Mouse (Mus musculus): Measurements from ENCODE around the gene Pi16.

Pi16 gene

DNA sequence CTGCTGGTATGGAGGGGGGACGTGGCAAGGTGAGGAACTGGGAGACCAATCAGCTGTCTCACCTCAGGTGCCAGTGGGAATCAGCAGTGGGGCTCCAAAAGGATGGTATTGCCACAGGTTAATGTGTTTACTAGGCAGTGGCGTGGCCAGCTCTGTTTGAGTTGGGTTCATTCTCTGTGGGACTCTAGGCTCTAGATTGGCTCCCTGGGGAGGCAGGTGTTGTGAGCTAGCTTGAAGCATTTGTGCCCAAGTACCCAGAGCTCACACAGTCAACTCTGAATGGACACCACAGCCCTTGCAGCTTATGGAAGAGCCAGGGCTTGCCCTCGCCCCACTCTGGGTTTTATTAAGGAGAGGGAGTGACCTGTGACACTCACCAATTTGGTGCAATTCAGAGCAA lies 13.6 kb upstream of the Pi16 start:
- no peak for DNase-seq (ENCODE audit: low read depth, low spot score)

DNA sequence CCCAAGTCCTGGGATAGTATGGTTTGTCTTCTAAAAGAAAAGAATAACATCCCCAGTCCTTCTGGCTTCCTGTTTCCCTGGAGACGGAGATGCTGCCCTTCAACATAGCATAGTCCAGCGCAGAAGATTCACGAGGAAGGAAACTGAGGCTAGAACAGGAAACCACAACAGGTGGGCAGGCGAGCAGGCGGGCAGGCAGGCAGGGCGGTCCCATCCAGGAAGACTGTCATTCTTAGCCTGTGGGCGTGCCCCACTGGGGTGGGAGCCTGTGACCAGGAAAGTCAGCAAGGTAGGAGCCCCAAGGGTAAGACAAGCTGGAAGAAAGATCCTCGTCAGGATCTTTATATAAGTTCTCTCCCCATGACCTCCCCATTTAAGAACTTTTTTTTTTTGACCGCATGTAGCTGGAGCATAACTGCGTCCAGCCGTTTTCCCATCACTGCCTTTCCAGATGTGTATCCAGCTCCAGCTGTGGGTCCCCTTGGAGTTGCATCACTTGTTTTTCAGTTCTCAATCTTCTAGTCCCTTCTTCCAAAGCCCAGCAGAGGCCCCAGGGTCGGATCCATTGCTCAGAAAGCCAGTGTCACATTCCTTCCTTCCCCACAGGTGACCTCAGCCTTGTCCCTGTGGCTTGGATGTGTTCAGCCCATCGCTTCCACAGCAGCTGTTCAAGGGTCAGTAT lies 13.0 kb upstream of the Pi16 start:
- DNase-seq (ENCODE audit: low read depth, low spot score): no peak

DNA sequence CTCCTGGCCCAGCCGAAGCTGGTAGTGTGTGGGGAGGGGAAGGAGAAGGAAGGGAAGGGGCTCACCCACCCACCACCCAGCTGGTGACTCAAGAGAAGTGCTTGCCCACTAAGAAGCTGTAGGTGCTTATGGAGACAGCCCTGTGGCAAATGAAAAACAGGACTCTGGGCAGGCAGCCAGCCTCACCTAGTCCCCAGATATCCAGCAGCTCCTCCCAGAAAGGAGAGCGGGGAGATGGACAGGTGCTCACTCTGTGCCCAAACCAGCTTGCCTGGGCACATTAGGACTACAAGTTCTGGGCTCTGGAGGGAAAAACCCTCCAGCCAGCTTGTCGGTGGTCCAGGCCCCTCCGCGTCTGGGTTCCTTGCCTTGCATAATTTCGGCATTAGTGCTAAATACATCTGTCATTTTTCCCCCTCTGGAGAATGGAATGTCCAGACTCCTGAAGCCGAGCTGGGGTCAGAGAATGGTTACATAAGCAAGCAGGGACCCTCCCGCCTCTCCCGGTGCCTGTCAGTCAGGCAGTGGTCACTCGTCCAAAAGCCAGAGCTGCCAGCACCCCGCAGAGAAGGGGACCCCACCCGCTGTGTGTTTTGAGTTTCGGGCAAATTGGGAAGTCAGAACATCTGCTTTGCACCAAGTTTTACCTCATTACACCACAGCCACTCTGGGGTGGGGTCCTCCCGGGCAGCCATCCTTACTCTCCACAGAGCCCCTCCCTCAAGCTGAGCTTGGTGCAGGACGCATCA lies 12.2 kb upstream of the Pi16 start:
- no peak for DNase-seq (ENCODE audit: low read depth, low spot score)

DNA sequence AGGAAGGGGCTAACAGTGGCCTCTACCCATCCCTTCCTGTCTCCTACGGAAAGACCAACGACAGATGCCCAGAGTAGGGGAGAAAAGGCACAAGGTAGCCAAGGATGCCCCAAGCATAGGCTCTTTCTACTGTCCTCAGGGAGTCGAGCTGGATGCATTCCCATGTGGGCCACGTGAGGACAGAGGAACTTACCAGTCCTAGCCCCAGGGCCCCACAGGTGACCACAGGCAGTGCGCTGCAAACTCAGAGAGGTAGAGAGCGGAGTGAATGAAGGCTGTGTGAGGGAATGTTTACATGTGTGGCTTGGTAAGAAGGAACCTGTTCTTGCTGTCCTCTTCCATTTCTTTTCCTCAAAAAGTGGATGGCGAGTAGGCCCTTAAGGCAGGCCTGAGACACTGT lies 11.6 kb upstream of the Pi16 start:
- no peak for DNase-seq (ENCODE audit: low read depth, low spot score)

DNA sequence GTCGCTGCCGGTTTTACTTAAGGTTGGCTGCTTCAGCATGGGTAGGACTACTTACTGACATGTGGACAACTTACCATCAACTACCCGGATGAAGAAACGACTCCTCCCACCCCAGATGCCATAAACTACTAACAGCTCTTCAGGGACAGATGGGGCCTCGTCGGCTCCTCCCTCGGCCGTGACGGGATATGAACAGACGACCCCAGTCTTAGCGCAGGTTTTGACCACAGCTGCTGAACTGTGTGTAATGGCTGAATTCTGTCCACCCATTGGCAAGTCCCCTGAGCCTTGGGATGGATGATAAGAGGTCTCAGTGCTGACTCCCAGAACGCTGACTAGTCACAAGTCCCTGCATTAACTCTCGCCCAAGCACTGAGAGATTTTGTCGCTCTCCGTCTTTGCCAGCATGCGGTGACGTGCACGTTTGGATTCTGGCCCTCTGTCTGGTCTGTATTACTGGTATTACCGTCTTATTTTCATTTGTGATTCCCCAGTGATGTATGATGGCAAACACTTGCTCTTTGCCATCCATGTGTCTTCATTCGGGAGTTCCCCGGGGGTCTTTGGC lies 7.3 kb upstream of the Pi16 start:
- DNase-seq (ENCODE audit: low read depth, low spot score): no peak

DNA sequence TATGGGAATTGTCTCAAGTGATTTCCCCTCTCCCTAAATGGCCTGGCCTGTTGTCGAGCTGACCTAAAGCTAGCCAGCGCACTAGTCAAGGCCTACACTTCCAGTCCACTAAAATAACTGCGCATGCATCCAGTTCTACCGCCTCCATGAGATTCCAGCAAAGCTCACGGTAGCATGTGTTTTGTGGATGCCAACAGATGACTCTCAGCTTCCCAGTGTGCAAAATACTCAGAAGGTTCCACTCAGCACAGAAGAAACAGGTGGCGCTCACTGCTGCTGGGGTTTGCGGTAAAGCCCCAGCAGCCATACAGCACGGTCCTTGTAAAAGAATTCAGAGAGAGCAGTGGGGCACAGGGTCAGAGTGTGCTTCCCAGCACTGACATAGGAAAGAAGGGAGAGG lies 5.9 kb upstream of the Pi16 start:
- DNase-seq (ENCODE audit: low read depth, low spot score): no peak

DNA sequence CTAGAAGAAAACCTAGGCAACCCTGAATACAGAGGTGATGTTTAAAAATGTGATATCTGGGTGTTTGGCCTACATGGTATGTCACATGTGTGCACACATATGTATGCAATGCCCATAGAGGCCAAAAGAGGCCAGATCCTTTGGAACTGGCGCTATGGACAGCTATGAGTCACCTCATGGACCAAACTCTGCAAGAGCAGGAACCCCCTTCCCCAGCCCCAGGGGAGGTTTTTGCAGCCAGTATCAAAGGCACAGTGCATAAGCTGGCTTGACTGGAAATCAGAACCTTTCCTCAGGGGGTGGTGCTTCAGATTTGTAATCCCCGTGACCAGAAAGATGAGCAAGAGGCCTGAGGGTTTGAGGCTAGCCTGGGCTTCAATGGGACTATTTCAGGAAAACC lies 5.4 kb upstream of the Pi16 start:
- DNase-seq (ENCODE audit: low read depth, low spot score): no peak

DNA sequence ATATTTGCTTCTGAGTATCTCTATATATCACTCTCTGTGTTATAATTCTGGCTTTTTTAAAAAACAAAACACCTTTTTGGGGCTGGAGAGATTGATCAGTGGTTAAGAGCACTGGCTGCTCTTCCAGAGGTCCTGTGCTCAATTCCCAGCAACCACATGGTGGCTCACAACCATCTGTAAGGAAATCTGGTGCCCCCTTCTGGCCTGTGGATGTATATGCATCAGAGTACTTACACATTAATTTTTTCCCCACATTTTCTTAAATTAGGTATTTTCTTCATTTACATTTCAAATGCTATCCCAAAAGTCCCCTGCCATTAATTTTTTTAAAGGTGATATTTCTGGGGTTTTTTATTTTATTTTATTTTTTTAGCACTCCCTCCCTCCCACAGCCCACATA lies 4.2 kb upstream of the Pi16 start:
- no peak for DNase-seq (ENCODE audit: low read depth, low spot score)

DNA sequence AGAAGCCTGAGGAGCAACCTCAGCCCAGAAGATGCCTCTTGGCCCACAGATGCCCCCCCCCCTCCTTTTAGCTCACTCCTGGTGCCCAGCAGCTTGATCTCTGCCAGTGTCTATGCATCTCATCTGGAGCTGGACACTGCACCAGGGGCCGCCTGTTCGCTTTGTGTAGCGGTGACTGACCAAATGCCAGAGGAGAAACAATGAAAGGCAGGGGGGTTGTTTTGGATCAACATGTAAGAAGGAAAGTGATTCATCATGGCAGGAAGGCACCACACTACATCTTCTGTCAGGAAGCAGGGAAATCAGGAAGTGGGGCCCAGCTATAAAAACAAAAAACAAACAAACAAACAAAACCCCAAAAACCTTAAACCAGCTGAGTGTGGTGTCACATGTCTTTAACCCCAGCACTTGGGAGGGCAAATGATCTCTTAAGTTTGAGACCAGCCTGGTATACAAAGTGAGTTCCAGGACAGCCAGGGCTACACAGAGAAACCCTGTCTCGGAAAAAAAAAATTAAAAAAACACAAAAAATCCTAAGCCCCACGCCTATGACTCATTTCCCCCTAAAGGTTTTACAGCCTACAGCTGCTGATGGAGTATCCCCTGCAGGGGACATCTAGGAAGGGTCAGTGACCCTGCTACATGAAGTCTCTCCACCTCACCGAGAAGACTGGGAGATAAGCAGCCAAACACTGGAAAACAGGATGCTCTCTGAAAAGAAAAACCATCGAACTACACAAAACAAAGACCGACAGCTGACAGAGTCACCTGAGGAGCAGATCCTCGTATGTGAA lies 1.6 kb upstream of the Pi16 start:
- no peak for DNase-seq (ENCODE audit: low read depth, low spot score)

DNA sequence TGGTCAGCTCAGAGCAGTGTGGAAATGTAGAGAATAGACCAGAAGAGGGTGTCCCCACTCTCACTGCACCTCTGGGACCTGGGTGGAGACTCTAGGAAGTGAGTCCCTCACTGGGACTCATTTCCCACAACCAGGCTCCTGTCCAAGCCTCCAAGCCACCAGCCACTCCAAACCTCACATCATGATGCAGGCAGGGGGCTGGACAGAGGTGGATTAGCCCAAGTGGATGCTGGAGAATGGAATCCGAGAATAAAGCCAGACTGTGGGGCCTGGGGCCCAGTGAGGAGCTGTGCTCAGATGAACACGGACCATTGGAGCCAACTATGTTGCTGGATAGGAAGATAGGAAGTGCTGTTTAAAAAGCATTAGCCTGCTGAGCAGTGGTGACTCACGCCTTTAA lies 589 bp upstream of the Pi16 start:
- DNase-seq (ENCODE audit: low read depth, low spot score): no peak

DNA sequence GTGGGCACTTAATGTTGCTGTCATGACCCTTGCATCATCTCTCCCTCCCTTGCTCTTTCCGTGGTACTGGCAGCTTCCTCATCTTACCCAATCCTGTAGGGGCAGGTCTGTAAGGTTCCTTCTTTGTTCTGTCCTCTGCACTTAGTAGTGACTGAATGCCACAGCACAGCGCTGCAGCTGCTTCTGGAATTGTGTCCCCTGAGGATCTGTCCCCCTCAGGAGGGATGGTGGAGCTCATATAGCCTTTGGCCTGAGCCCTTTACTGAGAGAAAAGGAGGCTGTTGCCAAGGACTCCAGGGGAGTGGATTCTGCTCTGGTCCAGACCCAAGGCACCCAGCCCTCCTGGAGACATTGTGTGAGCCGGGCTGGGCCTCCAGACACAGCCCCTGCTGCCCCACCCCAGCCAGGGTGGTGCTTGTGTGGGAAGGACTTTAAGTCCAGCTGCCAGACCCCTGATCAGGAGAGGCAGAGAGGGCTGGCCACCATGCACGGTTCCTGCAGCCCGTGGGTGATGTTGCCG lies 1.3 kb downstream of the Pi16 start:
- DNase-seq (ENCODE audit: low read depth, low spot score): no peak

DNA sequence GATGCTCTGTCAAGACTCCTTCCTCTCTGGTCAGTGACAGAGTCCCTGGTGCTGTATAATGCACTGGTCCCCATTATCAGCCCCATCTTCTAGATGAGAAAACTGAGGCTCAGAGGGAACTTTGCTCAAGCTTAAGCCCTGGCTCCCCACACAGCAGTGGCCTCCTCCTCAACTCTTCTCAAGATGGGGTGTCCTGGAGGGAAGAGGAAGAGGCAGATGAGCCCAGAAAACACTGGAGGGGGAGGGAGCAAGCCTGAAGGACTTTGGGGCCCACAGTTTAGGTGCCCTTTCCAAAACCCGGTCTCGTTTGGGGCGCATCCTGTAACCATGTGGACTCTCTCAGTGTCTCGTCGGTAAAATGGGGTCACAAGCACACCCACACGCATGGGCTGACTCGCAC lies 2.0 kb downstream of the Pi16 start:
- DNase-seq (ENCODE audit: low read depth, low spot score): no peak

DNA sequence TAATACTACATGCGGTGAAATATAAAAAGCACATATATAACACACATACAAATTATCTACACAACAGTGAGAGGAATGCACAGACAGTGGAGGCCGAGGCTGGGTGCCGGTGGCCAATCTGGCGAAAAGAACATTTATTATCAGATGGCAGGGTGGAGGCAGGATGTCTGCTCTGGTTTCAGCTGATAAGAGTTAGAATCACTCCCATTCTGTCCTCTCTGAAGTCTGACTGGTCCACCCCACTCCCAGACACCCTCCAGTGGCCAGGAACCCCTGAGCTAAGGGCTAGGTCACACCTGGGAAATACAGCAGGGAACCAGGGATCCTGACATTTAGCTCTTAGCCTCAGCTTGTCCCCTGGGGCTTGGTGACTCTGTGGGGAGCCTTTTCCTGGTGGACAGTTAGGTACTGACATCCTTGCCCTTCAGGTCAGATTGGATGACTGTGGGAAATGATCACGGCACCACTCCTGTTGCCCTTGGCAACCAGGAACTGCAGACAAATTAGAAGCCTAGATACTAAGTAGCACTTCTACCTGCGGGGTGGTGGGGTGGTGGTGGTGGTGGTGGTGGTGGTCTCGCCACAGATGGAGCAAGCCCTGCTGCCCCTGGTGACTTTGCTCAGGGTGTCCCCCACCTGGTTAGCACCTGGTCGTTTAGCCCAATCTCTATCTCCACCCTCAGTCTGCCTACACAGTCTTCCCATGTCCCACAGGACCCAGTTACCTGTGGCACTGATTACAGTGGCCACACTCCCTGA lies 2.6 kb downstream of the Pi16 start:
- no peak for DNase-seq (ENCODE audit: low read depth, low spot score)

DNA sequence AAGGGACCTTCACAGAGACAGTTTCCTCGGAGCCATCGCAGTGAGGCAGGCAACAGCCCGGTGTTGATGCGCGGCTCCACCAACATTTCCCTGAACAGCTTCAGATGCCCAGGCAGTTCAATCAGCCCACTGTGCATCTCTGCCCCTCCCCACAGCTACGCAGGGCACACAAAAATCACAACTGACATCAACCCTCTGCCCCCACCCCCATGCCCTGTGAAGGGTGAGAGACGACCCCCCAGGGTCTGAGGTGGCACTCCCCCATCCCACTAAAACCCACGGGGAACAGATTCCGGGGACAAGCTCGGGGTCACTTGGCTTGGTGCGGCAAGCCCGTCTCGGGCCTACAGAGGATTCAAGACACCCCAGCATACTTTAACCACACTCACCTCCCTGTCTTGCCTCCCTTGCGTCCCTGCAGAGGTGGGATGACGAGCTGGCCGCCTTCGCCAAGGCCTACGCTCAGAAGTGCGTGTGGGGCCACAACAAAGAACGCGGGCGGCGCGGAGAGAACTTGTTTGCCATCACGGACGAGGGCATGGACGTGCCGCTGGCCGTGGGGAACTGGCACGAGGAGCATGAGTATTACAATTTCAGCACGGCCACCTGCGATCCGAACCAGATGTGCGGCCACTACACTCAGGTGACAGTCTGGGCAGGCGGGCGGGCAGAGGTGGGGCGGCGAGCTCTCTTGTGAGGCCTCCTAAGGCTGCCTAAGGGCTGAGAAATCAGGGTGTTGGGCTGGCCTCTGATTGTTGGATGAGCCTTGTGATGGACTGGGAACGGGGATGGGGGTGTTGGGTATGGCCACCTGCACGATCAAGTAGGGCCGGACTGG lies 4.5 kb downstream of the Pi16 start:
- DNase-seq (ENCODE audit: low read depth, low spot score): no peak

DNA sequence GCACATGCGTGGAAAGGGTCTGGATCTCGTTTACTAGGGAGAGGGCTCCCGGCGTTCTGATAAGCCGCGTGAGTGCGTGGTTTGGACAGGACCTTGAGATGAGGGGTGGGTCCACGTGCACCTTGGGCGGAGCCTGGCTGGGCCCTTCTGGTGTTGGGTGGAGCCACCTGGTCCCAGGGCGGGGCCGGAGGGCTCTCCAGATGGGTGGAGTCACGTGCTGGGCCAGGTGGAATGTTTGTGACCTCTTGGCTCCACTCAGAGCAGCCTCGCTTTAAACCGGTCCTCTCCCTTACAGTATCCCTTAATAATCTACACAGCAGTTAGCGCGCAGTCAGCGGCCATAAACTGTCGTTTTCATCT lies 5.1 kb downstream of the Pi16 start:
- DNase-seq (ENCODE audit: low read depth, low spot score): no peak

DNA sequence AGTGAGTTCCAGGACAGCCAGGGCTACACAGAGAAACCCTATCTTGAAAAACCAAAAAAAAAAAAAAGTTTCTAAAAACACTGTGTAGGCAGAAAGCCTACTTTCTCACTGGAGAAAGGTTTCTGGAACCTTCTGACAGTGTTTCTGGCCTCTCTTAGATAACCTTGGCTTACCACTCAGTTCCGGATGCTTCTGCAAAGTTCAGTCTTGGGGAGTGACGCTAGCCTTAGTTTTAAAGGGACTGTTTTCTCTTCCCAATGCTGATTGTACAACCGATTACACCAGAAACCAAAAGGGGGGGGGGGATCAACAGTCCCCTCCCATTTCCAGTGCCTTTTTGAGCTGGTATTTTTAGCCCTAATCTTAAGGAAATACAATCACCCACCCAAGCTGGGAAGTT lies 6.1 kb downstream of the Pi16 start:
- no peak for DNase-seq (ENCODE audit: low read depth, low spot score)

DNA sequence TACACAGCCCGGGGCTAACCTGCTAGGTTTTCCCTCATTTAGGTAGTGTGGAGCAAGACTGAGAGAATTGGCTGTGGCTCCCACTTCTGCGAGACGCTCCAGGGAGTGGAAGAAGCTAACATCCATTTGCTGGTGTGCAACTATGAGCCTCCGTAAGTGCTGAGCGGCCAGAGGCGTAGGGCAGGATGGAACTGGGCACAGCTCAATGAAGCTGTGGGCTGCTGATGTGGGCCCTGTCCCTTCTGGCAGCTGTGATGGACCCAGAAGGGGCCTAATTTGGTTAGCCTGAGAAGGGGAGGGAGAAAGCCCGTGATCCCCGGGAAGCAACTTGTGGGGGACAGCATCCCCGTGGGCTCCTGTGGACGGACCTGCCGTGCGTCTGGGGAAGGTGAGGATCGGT lies 8.4 kb downstream of the Pi16 start:
- no peak for DNase-seq (ENCODE audit: low read depth, low spot score)

DNA sequence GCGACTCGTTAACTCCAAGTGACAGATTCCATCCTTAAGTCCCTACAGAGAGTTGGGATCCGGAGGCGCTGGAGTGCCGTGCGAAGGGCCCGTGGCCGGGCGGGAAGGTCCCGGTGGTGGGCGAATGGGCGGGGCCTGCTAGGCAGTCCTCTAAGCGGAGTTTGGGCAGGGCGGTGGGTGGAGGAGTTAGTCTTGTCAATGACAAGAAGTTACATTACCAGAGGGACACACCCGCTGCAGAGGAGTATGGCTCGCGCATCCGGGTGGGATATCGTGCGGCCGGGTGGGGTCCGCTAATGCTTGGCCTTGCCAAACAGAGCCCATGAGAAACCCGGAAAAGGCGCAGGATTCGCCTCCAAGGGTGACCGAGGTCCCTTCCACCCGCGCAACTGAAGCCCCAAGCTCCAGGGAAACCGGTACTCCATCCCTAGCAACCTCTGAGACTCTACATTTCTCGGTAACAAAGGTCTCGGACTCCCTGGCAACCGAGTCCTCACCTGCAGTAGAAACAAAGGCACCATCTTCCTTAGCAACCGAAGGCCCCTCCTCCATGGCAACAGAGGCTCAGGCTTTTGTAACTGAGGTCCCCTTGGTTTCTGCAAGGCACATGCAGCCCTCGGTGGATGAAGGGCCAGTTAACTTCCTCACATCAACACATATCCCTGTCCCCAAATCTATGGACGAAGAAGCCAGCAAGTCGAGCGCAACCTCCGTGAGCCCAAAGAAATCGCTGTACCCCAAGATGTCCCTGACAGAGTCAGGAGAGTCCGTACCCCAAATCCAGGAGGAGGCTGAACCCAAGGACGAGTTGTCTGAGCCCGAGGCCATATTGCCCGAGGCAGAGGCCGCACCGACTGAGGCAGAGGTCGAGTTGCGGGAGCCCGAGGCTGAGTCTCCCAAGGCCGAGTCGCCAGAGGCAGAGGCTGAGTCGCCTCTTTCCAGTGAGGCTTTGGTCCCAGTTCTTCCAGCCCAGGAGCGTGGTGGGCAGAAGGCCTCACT lies 9.3 kb downstream of the Pi16 start:
- no peak for DNase-seq (ENCODE audit: low read depth, low spot score)

DNA sequence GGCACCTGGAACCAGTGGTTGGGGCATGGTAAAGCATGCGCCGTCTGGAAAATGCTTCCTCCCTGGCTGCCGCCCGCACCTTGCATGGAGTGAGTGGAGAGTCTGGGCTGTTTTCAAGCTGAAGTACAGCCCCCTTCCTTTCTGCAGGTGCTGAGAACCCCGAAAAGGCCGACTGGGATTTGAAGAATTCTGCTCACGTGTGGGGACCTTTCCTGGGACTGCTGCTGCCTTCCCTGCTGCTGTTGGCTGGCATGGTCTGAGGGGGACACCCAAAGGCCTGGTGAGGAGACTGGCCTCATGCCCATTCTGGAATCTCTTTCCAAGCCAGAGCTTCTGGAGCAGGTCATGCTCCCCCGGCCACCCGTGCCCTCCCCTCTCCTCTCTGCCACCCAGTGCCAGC lies 10.2 kb downstream of the Pi16 start:
- DNase-seq (ENCODE audit: low read depth, low spot score): no peak
